Mouse (Mus musculus): Measurements from ENCODE around the gene Pcmt1. TPM values are rescaled to one million over a fixed set of nuclear protein-coding genes. Genes with fewer than 3 reads are reported as not detected.
A peak's percentile ranks its signal among the peaks of the same experiment; 100 is the strongest.
"Not testable (repeated sequence)": the region's sequence is repeated elsewhere in the genome, so short reads cannot be mapped to it uniquely, and the experiment has no call there.

Pcmt1 gene
- polyA plus RNA-seq, 1 experiment from 2014 or later = 94.2 TPM

DNA sequence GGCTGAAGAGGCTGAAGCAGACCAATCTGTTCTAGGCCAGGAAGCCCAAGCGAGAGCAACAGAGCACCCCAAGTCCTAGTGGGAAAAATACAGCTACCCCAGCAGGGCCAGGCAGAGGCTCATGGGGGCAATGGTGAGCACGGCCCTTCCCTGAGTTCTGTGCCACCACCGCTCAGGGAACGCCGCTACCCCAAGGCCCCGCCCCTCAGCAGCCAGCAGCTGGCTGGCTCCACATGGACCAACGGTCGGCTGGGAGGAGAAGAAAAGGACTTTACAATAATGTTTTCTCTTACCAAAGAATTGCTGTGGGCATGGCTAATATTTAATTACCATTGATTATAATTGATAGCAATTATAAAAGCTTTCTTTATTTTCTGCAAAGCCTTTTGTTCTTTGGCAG, 66.1 kb downstream of the Pcmt1 start:
- H3K4me3 ChIP-seq (replicated peaks; ENCODE audit: low read depth, low read length) = no peak overlapping the region
- TF ChIP-seq CTCF (IDR thresholded peaks at IDR 0.05; ENCODE audit: low read depth) = no peak
- ATAC-seq (replicated peaks; ENCODE audit: low FRiP score, low read depth) = no peak
- WGBS = 91% methylated on average over 8 of the region's 8 CpGs
- no peak for DNase-seq (ENCODE audit: low spot score)
- no peaks in the 10 kb centered on the region for H3K4me1 ChIP-seq (replicated peaks; ENCODE audit: insufficient read depth, low read length)
- H3K4me2 ChIP-seq (ENCODE audit: low read length) = no peak overlapping the region
- H3K36me3 ChIP-seq (ENCODE audit: insufficient read depth, low read length) = no peaks in the 10 kb centered on the region
- H3K27me3 ChIP-seq (ENCODE audit: insufficient read depth, low read length) = no peaks in the 10 kb centered on the region
- H3K9ac ChIP-seq (ENCODE audit: low read depth, low read length) = no peak overlapping the region
- no peaks in the 10 kb centered on the region for H3K9me3 ChIP-seq (replicated peaks; ENCODE audit: low read length)
- H3K27ac ChIP-seq = no peak overlapping the region

DNA sequence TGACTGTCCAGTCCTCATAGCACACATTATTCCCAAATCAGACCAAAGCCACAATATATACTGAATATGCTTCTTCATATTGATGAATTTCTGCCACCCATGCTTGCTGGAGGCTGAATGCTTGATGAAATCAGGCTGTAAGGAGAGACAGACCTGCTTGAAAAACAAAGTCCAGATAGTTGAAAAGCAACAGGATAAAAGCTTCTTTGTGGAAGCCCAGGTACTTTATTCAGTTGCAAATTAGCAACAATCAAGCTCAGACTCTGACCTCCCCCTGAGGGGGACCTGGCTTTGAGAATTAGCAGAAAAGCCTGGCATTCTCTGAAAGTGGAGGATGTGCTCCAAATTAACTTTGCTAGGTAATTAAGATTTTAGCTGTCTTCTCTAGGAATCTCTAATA, 68.7 kb downstream of the Pcmt1 start:
- ATAC-seq (replicated peaks; ENCODE audit: low FRiP score, low read depth); H3K9me3 ChIP-seq (replicated peaks; ENCODE audit: low read length); H3K4me3 ChIP-seq (replicated peaks; ENCODE audit: low read depth, low read length); H3K27ac ChIP-seq; H3K4me2 ChIP-seq (ENCODE audit: low read length); DNase-seq (ENCODE audit: low spot score); H3K36me3 ChIP-seq (ENCODE audit: insufficient read depth, low read length); H3K27me3 ChIP-seq (ENCODE audit: insufficient read depth, low read length); H3K9ac ChIP-seq (ENCODE audit: low read depth, low read length); H3K4me1 ChIP-seq (replicated peaks; ENCODE audit: insufficient read depth, low read length): not testable (repeated sequence)

DNA sequence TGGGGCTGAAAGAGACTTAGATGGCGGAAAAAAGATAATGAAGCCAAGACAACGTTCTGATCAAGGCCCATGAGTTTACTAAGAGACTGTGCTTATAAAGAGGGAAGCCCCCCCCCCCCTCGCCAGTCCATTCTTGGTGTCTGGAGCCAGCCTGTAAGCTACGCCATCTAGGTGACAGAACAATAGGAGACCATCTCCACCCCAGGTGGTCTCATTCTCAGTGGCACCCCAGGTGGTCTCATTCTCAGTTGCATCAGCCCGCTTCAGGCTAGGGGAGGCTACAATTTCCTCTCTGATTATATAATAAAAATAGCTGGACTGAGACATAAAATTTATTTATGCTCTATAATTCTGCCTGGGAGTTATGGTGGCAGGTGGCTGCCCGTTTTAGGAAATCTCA, 69.3 kb downstream of the Pcmt1 start:
- Histone ChIP-seq H3K36me3 (ENCODE audit: insufficient read depth, low read length) (no peaks in the 10 kb centered on the region), H3K27me3 (ENCODE audit: insufficient read depth, low read length) (no peaks in the 10 kb centered on the region), H3K27ac (no peak overlapping the region), H3K4me1 (replicated peaks; ENCODE audit: insufficient read depth, low read length) (no peaks in the 10 kb centered on the region), H3K9me3 (replicated peaks; ENCODE audit: low read length) (no peaks in the 10 kb centered on the region), H3K4me2 (ENCODE audit: low read length) (no peak overlapping the region), H3K9ac (ENCODE audit: low read depth, low read length) (no peak overlapping the region), H3K4me3 (replicated peaks; ENCODE audit: low read depth, low read length) (no peak overlapping the region)
- ATAC-seq (replicated peaks; ENCODE audit: low FRiP score, low read depth) (no peak), DNase-seq (ENCODE audit: low spot score) (no peak)
- 66% methylated on average over 6 of the region's 6 CpGs for WGBS
- no peak for TF ChIP-seq CTCF (IDR thresholded peaks at IDR 0.05; ENCODE audit: low read depth)

DNA sequence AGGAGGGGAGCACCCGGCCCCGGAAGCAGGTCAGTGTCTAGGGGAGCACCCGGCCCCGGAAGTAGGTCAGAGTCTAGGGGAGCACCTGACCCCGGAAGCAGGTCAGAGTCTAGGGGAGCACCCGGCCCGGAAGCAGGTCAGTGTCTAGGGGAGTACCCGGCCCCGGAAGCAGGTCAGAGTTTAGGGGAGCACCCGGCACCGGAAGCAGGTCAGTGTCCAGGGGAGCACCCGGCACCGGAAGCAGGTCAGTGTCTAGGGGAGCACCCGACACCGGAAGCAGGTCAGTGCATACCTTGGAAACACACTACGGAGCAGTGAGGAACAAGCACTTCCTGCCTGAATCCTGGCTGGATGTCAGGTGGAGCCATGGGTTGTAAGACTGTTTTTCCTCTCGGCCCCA, 72.3 kb downstream of the Pcmt1 start:
- ATAC-seq (replicated peaks; ENCODE audit: low FRiP score, low read depth) (no peak), DNase-seq (ENCODE audit: low spot score) (no peak)
- Histone ChIP-seq H3K36me3 (ENCODE audit: insufficient read depth, low read length) (no peaks in the 10 kb centered on the region), H3K4me3 (replicated peaks; ENCODE audit: low read depth, low read length) (no peak overlapping the region), H3K4me1 (replicated peaks; ENCODE audit: insufficient read depth, low read length) (no peaks in the 10 kb centered on the region), H3K9ac (ENCODE audit: low read depth, low read length) (no peak overlapping the region), H3K27me3 (ENCODE audit: insufficient read depth, low read length) (no peaks in the 10 kb centered on the region), H3K4me2 (ENCODE audit: low read length) (no peak overlapping the region), H3K27ac (no peak overlapping the region), H3K9me3 (replicated peaks; ENCODE audit: low read length) (no peaks in the 10 kb centered on the region)
- 90% methylated on average over 17 of the region's 17 CpGs for WGBS
- TF ChIP-seq CTCF (IDR thresholded peaks at IDR 0.05; ENCODE audit: low read depth) = no peak

DNA sequence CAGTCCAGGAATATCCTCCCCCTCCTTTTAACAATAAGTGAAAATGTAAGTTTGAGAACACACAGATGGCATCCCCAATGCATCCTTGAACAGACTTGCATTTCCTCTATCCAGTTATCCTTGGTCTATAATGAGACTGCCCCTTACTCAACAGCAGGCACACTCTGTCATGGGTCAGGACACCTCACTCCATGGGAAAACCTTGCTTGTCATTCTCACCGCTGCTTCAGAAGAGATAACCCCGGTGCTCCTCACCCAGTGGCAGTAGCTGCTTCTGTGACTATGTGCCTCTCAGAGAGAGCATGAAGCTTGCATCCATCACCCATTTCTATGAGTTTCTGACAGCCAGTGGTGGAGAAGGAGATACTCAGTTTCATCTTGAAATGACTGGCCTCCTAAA, 74.5 kb downstream of the Pcmt1 start:
- H3K27ac ChIP-seq = no peak overlapping the region
- no peak for TF ChIP-seq CTCF (IDR thresholded peaks at IDR 0.05; ENCODE audit: low read depth)
- WGBS = 89% methylated on average over 2 of the region's 2 CpGs
- no peak for ATAC-seq (replicated peaks; ENCODE audit: low FRiP score, low read depth)
- H3K9ac ChIP-seq (ENCODE audit: low read depth, low read length) = no peak overlapping the region
- H3K4me2 ChIP-seq (ENCODE audit: low read length) = no peak overlapping the region
- no peaks in the 10 kb centered on the region for H3K36me3 ChIP-seq (ENCODE audit: insufficient read depth, low read length)
- DNase-seq (ENCODE audit: low spot score) = no peak
- H3K4me3 ChIP-seq (replicated peaks; ENCODE audit: low read depth, low read length) = no peak overlapping the region
- no peaks in the 10 kb centered on the region for H3K4me1 ChIP-seq (replicated peaks; ENCODE audit: insufficient read depth, low read length)
- H3K9me3 ChIP-seq (replicated peaks; ENCODE audit: low read length) = no peaks in the 10 kb centered on the region
- H3K27me3 ChIP-seq (ENCODE audit: insufficient read depth, low read length) = no peaks in the 10 kb centered on the region

DNA sequence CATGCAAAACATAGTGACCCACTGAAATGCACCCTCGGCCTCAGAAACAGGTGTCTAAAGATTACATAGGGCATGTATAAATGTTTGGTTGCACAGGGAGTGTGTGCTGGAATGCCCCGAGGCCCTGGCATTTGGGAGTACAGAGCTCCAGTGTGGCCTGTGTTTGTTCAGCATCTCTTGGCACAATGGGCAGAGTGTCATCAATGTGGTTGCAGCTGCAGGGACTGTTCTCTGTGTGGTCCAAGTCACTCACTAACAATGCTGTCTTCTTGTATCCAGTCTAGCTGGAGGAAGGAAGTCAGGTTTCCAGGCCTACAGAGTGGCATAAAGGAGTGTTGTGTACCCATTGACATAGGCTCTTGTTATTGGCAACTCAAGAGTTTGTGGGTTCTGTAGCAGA, 75.8 kb downstream of the Pcmt1 start:
- WGBS = 78% methylated on average over 2 of the region's 2 CpGs
- H3K9ac ChIP-seq (ENCODE audit: low read depth, low read length) = no peak overlapping the region

DNA sequence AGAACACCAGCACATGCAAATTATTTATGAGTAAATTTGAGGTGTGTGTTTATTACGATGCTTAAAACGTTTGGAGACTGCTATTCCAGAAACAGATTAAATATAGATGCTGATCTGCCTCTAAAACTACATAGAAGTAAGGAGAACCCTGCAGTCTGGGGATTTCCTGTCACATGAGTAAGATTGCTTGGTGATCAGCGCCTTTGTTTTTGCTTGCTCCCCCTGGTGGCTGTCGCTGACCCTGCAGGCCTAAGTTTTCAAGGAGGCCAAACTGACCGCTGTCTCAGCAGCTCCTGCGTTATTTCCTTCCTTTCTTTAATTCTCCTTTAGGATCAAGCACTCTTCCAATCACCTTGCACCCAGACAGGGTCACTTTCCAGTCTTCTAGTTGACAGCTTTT, 80.3 kb downstream of the Pcmt1 start:
- Histone ChIP-seq H3K4me3 (replicated peaks; ENCODE audit: low read depth, low read length) (no peak overlapping the region), H3K9me3 (replicated peaks; ENCODE audit: low read length) (no peaks in the 10 kb centered on the region), H3K9ac (ENCODE audit: low read depth, low read length) (no peak overlapping the region), H3K4me2 (ENCODE audit: low read length) (no peak overlapping the region), H3K36me3 (ENCODE audit: insufficient read depth, low read length) (no peaks in the 10 kb centered on the region), H3K27ac (no peak overlapping the region), H3K4me1 (replicated peaks; ENCODE audit: insufficient read depth, low read length) (no peaks in the 10 kb centered on the region), H3K27me3 (ENCODE audit: insufficient read depth, low read length) (no peaks in the 10 kb centered on the region)
- ATAC-seq (replicated peaks; ENCODE audit: low FRiP score, low read depth) (no peak), DNase-seq (ENCODE audit: low spot score) (peak; percentile 86)
- TF ChIP-seq CTCF (IDR thresholded peaks at IDR 0.05; ENCODE audit: low read depth) = peak; percentile 95
- 13% methylated on average over 6 of the region's 6 CpGs for WGBS

More for the DNA sequence above, 75.8 kb downstream of the Pcmt1 start:
- no peak for DNase-seq (ENCODE audit: low spot score)
- no peak overlapping the region for H3K4me2 ChIP-seq (ENCODE audit: low read length)
- ATAC-seq (replicated peaks; ENCODE audit: low FRiP score, low read depth) = no peak
- no peaks in the 10 kb centered on the region for H3K36me3 ChIP-seq (ENCODE audit: insufficient read depth, low read length)
- no peak overlapping the region for H3K27ac ChIP-seq
- H3K4me1 ChIP-seq (replicated peaks; ENCODE audit: insufficient read depth, low read length) = no peaks in the 10 kb centered on the region
- no peak for TF ChIP-seq CTCF (IDR thresholded peaks at IDR 0.05; ENCODE audit: low read depth)
- no peak overlapping the region for H3K4me3 ChIP-seq (replicated peaks; ENCODE audit: low read depth, low read length)
- no peaks in the 10 kb centered on the region for H3K9me3 ChIP-seq (replicated peaks; ENCODE audit: low read length)
- no peaks in the 10 kb centered on the region for H3K27me3 ChIP-seq (ENCODE audit: insufficient read depth, low read length)

Data from kidney, postnatal 0 days (tissue).